Mouse (Mus musculus) gastrocnemius, postnatal 36 days (tissue): ENCODE measurements around the gene Nuak1. TPM values are rescaled to one million over a fixed set of nuclear protein-coding genes. Genes with fewer than 3 reads are reported as not detected.
"Not testable (repeated sequence)": the region's sequence is repeated elsewhere in the genome, so short reads cannot be mapped to it uniquely, and the experiment has no call there.

Experiments used
- DNase-seq, 2 experiments: peaks; one replicate each; pipeline ENCODE4 v3.0.0; 2022
- intact Hi-C: fragments of 180-260 bp; cut with DNase I; formaldehyde crosslinking; loops from one replicate; pipeline ENCODE4 v1.15.1; 2025
- long read RNA-seq, 2 experiments: library from polyadenylated mRNA; stranded (forward); transcript quantifications; one replicate each; pipeline ENCODE4 v2.0.0; 2021
- total RNA-seq, 2 experiments: library from RNA; stranded (reverse); gene quantifications; 2 replicates each; pipeline ENCODE4 v1.2.3; 2021

Gene Nuak1
- total RNA-seq: 10 to 100 TPM; 13.5 to 18.9 TPM
- long read RNA-seq, experiment 1, partial matches to known transcripts: 0 of 57 reads
- long read RNA-seq, experiment 1, other reads (novel, unspliced or antisense): 57 of 57 reads
- long read RNA-seq, experiment 2, partial matches to known transcripts: 0 of 106 reads
- long read RNA-seq, experiment 2, other reads (novel, unspliced or antisense): 106 of 106 reads

DNA sequence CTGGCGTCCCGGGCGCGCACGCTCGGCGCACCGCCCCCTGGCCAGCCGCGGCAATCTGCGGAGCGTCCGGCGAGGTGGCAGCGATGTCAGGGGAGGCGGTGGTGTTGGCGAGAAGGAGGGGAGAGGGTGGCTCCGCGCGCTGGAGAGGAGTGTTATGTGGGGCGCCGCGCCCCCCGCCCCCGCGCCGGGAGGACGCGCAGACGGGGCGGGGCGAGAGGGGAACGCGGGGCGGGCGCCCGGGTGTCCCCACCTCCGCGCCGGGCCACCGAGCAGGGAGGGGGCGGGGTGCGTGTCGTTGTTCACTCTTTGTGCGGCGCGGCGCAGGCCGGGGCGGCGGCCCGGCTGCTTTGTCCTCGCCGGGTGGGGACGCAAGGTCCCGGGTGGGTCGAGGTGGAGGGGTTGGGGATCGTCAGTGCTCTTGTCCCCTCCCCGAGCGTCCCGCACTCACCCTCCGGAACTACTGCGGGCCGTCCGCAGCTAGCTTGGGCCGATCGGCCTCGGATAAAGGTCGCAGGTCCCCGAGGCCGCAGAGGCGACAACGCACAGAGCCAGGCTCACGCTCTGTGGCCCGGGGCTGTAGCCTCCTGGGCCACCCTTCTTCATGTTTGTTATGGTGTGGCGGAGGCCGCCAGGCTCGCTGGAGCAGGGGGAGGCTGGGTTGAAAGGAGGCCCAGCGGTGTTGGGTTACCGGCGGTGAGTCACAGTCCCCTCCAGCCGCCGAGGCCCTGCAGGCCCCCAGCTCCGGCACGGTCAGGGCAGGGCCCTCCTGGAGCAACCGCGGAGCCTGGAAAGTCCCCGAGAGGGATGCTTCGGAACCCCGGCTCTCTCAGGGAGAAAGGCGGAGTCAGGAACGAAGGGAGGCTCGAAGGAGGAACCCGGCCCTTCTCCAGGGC is at the start of gene Nuak1:
TSS of gene Nuak1 (minus strand) at position 57 of the 893 bp plus-strand sequence.
- intact Hi-C loops: loop anchor here (2.0 to 5.0 kb wide), 2 partner anchors 44 to 418 kb away; no protein-coding TSS in a partner anchor
- DNase-seq: peak; percentile 86

- intact Hi-C loops: no loop called here
- no peak for DNase-seq
Measured at GRCm38 (mm10) chr10:84490115-84490514, 49.7 kb upstream of the Nuak1 start.

DNA sequence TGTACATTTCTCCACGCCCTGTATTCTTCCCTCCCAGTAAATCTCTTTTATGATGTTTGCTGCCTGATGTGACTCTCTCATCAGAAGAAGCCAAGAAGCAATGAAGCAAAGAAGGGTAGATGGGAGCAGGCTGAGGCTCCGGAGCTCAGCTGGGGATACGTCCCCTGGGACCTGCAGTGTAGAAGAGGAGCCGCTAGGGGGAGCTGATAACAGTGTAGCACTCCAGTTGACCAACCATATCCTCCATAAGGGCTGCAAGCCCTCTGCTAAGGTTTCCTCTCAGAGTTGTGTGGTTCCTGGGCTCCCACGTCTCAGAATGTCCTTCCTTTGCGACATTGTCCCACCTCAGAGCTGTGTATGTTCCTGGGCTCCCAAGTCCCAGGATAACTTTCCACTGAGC is 47.9 kb upstream of the Nuak1 start:
- peak in 1 of 2 experiments; percentile 27 for DNase-seq
- intact Hi-C loops: no loop called here

GRCm38 (mm10) chr10:84484661-84485060 is 44.3 kb upstream of the Nuak1 start:
- no peak for DNase-seq
- intact Hi-C loops: no loop called here

GRCm38 (mm10) chr10:84483553-84483952 is 43.2 kb upstream of the Nuak1 start:
- DNase-seq: no peak
- intact Hi-C loops: no loop called here

- intact Hi-C loops: no loop called here
- DNase-seq: no peak
Measured at GRCm38 (mm10) chr10:84483069-84483468, 42.7 kb upstream of the Nuak1 start.

- intact Hi-C loops, DNase-seq: not testable (repeated sequence)
Measured at GRCm38 (mm10) chr10:84482418-84482817, 42.0 kb upstream of the Nuak1 start.

DNA sequence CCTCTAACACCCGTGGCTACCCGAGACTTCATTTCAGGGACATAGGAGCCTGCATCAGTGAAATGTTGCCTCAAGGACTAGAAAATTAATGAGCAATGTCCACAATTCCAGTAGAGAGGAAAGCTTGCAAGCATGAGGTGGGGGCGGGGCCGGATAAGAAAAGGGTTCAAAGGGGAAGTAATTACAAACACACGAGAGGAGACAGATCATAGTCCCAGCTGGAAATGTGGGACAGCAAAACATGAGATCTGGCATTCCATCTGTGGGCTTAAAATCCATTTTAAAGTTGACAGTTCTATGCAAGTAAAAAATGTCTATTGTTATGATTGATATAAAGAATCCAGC is 40.9 kb upstream of the Nuak1 start:
- no peak for DNase-seq
- intact Hi-C loops: no loop called here

- intact Hi-C loops: no loop called here
Measured at GRCm38 (mm10) chr10:84480667-84481326, 40.4 kb upstream of the Nuak1 start.

DNA sequence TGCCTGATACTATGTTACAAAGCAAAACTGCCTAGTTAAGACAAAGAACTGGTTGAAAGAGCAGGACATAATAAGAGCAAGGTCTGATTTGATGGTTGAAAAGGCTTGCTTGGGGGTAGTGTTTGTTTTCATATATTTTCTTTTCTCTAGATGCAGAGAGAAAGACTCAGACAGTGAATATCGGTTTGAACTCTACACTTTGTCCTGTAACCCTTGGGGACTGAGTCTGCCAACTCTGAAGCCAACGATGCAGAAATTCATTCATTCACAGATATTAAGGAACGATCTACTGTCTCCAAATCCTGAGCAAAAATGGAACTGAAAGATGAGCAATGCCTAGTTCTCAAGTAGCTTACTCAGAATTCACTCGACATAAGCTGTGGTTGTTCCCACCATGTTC is 39.7 kb upstream of the Nuak1 start:
- intact Hi-C loops: no loop called here
- DNase-seq: no peak

More at GRCm38 (mm10) chr10:84480667-84481326, 40.4 kb upstream of the Nuak1 start:
- DNase-seq: peak; percentile 23 to 45

DNA sequence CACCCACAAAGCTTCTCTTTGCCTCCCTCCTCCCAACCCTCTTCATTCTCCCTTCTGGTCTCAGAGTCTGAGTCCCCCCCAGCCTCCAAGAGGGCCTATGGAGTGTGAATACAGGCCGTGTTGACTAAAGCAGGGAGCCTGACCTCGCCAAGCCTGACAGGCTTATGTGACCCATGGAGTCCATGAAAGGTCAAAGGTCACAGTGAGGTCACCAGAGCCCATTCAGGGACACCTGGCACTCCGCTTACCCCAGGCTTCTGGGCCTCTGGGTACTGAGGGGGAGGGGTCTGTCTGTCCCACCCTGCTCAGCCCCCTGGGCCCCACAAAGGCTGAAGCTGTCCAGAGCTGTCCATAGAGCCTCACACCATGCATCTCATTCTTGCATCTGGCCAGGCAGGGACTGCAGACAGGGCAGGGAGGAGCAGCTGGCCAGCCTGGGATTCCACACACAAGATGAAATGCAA is 37.2 kb upstream of the Nuak1 start:
- intact Hi-C loops: no loop called here
- no peak for DNase-seq

- intact Hi-C loops: no loop called here
Measured at GRCm38 (mm10) chr10:84477045-84477612, 36.7 kb upstream of the Nuak1 start.

DNA sequence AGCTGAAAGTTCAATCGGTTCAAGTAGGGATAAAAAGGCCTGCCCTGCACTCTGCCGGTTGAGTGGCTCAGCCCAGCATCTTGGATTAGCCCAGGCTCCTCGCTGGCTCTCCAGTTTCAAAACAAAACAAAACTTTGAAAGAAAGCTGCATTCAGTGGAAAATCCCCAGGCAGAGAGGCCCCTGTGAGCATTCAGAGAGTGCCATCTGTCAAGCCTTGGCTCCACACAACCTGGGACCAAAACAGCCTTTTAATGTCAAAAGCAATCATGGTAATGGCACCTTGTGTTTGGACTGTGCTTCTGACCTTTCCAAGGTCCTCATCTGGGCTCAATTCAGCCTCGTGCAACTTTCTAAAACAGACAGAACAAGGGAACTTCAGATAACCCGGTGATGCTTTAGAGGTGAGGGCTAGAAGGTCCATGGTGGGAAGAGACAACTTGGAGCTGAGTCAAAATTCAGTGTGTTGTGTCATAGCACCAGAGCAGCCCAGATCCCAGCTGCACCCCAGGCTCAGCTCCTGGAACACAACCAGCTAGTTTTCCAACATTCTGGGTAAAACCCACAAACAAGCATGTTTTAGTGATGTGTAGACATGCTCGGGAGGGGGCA is 27.3 kb upstream of the Nuak1 start:
- DNase-seq: no peak
- intact Hi-C loops: no loop called here

More at GRCm38 (mm10) chr10:84477045-84477612, 36.7 kb upstream of the Nuak1 start:
- DNase-seq: no peak

DNA sequence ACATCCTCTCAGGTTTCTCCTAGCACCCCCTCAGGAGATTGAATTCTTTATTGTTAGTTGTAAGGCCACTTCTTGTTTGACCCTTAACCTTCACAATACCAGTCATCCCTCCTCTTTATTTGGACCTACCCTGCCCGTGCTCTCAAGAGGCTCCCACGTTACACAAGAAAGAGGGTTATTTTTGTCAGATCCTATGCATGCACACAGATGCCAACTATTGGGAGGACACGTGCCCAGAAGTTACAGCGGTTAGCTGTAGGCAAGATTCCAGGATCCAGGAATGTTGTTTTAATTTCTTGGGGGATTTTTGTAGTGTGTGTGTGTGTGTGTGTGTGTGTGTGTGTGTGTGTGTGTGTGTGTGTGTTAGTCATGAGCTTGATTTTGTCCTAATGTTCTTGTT is 25.1 kb upstream of the Nuak1 start:
- intact Hi-C loops: no loop called here
- DNase-seq: no peak

DNA sequence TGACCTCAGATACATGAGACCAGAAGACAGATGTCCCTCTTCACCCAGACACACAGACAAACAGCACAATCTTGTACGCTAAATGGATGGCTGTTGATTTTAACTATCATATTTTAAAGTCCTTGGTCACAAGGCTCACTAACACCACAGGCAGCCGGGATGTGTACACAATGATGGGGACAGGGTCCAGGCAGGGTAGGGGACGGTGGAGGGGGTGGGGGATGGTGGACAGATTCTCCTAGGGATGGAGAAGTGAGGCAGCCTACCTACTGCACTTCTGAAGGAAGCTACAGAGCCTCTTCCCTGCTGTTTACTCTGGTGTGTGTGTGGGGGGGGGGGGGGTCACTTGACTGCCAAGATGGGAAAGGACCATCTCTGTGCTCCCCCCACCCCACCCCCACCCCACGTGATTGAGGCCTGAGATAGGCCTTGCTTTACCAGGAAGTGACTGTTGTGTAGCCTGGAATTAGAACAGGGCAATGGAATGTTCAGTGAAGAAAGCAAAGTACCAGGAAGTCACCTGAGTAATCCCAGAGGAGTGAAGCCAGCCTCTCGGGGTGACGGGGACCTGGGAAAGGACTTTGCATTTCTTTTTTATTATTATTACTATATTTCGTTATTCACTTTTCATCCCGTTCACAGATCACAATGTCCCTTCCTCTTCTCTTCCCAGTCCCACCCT is 20.2 kb upstream of the Nuak1 start:
- no peak for DNase-seq
- intact Hi-C loops: no loop called here

GRCm38 (mm10) chr10:84458094-84458493 is 17.7 kb upstream of the Nuak1 start:
- intact Hi-C loops: no loop called here
- DNase-seq: no peak

DNA sequence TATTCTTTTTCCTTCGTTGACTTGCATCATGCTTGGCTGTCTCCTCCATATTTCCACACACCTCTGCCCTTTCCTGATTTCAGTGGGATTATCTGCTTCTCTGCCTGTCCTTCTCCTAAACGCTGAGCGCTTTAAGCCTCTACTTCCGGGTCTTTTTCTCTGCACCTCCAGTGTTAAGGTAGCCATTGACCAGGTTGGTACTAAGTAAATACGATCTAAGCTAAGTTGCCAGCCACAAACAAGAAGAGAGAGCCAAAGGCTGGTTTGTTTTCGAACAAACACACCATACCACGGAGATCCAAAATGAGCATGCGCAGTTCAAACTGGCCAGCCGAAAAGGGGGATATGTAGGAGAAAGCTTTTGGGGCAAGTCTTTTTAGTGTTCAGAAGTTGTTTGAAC is 17.1 kb upstream of the Nuak1 start:
- intact Hi-C loops: no loop called here

DNA sequence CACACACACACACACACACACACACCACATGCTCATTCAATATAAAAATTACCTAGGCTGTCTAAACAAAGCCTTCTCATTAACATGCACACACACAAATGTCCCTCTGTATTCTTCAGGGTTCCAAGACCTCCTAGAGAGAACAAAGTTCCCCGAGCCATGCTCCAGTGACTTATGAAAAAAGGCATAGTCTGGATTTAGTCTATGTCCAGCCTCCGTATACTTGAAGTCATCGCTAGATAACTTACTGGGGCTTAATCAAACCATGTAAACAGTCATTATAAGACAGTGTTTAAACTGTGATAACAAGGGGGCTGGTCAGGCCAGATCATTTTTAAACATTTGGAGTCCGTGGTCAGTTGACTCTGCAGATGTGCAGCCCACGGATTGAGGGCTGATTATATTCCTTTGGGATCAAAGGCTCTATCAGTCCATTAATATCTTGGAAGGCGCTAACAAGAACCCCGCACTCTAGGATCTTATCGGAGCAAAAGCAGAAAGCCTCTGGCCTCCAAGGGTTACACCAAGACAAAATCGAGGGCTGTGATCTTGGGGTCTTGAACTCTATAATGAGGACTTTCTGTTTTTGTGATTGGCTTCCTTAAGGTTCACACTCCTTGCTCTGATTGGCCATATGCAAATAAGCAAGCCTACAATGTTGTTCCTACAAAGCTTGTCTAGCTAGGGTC is 16.4 kb upstream of the Nuak1 start:
- no peak for DNase-seq
- intact Hi-C loops: no loop called here

More for the DNA sequence above, 17.1 kb upstream of the Nuak1 start:
- DNase-seq: no peak

GRCm38 (mm10) chr10:84451883-84452282 is 11.5 kb upstream of the Nuak1 start:
- intact Hi-C loops: loop anchor here (2.0 to 5.0 kb wide), 2 partner anchors 435 to 631 kb away; no protein-coding TSS in a partner anchor
- no peak for DNase-seq
